Mouse (Mus musculus) heart, adult 2 months (tissue): Measurements from ENCODE around the gene Tnfrsf25.

Experiments used
- CTCF ChIP-seq: fragments of 200-600 bp; IDR thresholded peaks from 2 replicates; pipeline ENCODE4 v1.8.1; 2022; ENCODE audit warnings: antibody characterized with exemption, mild to moderate bottlenecking, moderate library complexity
- POLR2A ChIP-seq: fragments of 200-500 bp; IDR thresholded peaks from 2 replicates; pipeline ENCODE4 v1.6.1; 2011; ENCODE audit warnings: mild to moderate bottlenecking, low read depth, low read length, control low read depth; ENCODE audit not compliant: insufficient read depth

GRCm38 (mm10) chr4:152129395-152129930 lies 13.7 kb downstream of the Tnfrsf25 start:
- TF ChIP-seq CTCF (no peak), POLR2A (no peak)
